Mouse (Mus musculus) liver, adult 2 months (tissue): ENCODE results near the gene Syne3. TPM values are rescaled to one million over a fixed set of nuclear protein-coding genes. Genes with fewer than 3 reads are reported as not detected.

ENCODE experiments used
- DNase-seq: peaks from one replicate; pipeline ENCODE4 v3.0.0-alpha.2; 2011; ENCODE audit warnings: low read depth, low spot score; ENCODE audit errors: extremely low read depth
- H3K27ac ChIP-seq: fragments of 200-500 bp; replicated peaks from 2 replicates; pipeline ENCODE4 v1.5.1; 2012; ENCODE audit warnings: low read depth, mild to moderate bottlenecking, control low read depth, inconsistent platforms, low read length; ENCODE audit not compliant: insufficient read depth
- H3K27me3 ChIP-seq: fragments of 200-500 bp; 2 replicates; pipeline ENCODE4 v1.6.1; 2012; ENCODE audit warnings: mild to moderate bottlenecking, moderate library complexity, low read length, inconsistent platforms; ENCODE audit not compliant: control insufficient read depth, insufficient read depth
- H3K36me3 ChIP-seq: fragments of 200-500 bp; 2 replicates; pipeline ENCODE4 v1.6.1; 2012; ENCODE audit warnings: low read length, inconsistent platforms; ENCODE audit not compliant: control insufficient read depth, insufficient read depth
- H3K4me1 ChIP-seq: fragments of 200-500 bp; 2 replicates; pipeline ENCODE4 v1.6.1; 2011; ENCODE audit warnings: low read length; ENCODE audit not compliant: control insufficient read depth, insufficient read depth
- H3K4me3 ChIP-seq: fragments of 200-500 bp; 2 replicates; pipeline ENCODE4 v1.5.1; 2011; ENCODE audit warnings: low read depth, mild to moderate bottlenecking, control low read depth, low read length, moderate library complexity; ENCODE audit not compliant: insufficient read depth
- H3K79me2 ChIP-seq: fragments of 200-500 bp; 2 replicates; pipeline ENCODE4 v1.6.1; 2012; ENCODE audit warnings: inconsistent platforms, mild to moderate bottlenecking, low read length, moderate library complexity; ENCODE audit not compliant: control insufficient read depth, insufficient read depth
- H3K9ac ChIP-seq: fragments of 200-500 bp; 2 replicates; pipeline ENCODE4 v1.6.1; 2012; ENCODE audit warnings: low read depth, mild to moderate bottlenecking, control low read depth, inconsistent platforms, low read length
- CTCF ChIP-seq: fragments of 200-500 bp; IDR thresholded peaks from 2 replicates; pipeline ENCODE4 v1.5.1; 2011; ENCODE audit warnings: low read depth, low read length, control low read depth
- POLR2A ChIP-seq: fragments of 200-500 bp; IDR thresholded peaks from 2 replicates; pipeline ENCODE4 v1.6.1; 2011; ENCODE audit warnings: low read length, control low read depth; ENCODE audit not compliant: insufficient read depth; ENCODE audit errors: extremely low read depth
- WGBS: fragments of 180-500 bp; shearing (Covaris S2); methylation state at CpG from one replicate; pipeline ENCODE4 v1.1.7; 2018; 5-methylcytosine and 5-hydroxymethylcytosine counted together
- polyA plus RNA-seq: library from polyadenylated mRNA; depleted of rRNA; stranded (reverse); fragments of >200 nt; gene quantifications from 2 replicates; pipeline ENCODE4 v1.2.3, GENCODE M21; 2012
- total RNA-seq: library from RNA; depleted of rRNA; stranded (reverse); fragments of >200 nt; gene quantifications from 2 replicates; pipeline ENCODE4 v1.2.3, GENCODE M21; 2014

The Syne3 gene
- total and polyA plus RNA-seq, 2 experiments: 1.6 to 3.8 TPM

DNA sequence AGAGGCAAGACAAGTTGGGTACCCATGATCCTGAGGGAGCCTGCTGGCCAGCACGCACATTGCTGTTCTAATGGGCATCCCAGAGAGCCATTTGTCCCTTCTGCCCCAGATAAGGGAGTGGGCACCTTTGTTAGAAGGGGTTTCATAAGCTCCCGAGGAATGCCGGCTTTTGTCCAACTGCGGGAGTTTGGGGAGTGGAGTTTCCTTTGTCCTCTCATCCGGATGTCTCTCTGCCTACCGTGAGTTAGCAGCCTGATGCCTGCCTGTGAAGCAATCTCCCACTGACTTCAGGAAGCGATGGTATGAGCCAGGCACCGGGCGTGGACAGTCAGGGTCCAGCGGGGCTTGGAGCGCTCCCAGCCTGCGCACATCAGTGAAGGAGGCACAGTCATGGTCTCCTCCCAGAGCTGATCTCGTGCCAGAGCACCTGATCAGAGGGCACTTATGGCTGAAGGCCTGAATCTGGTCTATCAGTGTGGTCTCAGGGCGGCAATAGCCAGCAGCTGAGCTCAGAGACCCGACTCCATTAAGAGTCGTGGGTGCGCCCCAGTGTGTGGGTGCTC is 38.8 kb upstream of the Syne3 start:
- no peak for TF ChIP-seq CTCF
- TF ChIP-seq POLR2A: no peak
- Histone ChIP-seq H3K79me2 (no peaks in the 10 kb centered on the region), H3K36me3 (no peaks in the 10 kb centered on the region), H3K9ac (no peak overlapping the region), H3K27ac (no peak overlapping the region), H3K4me3 (no peak overlapping the region), H3K27me3 (no peaks in the 10 kb centered on the region), H3K4me1 (peaks cover 8% of the 10 kb centered on the region)
- no peak for DNase-seq
- WGBS: 78% methylated on average over 17 of the region's 17 CpGs

DNA sequence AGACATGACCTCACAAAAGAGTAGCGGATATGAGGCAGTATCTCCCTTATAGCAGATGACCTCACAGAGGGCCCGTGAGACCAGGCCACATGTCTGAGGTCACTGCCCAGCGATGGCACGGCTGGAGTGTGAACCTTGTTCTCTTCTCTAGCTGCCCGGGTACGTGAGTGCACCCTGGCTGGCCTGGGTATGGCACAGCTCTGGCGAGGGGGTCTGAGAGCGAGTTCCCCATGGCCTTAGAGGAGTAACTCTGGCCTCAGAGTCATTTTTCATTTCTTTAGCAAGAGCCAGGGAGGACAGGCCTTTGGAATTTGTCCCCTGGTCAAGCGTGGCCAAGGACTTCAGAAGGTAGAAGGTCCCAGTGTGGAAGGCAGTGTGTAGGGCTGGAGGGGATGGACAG is 35.2 kb upstream of the Syne3 start:
- DNase-seq: peak; percentile 81
- TF ChIP-seq CTCF (no peak), POLR2A (no peak)
- H3K4me3 ChIP-seq: no peak overlapping the region
- no peaks in the 10 kb centered on the region for H3K79me2 ChIP-seq
- 19% methylated on average over 9 of the region's 9 CpGs for WGBS
- H3K9ac ChIP-seq: no peak overlapping the region
- H3K4me1 ChIP-seq: peaks cover 9% of the 10 kb centered on the region
- H3K36me3 ChIP-seq: no peaks in the 10 kb centered on the region; the same call in 1 of the 2 replicates
- no peaks in the 10 kb centered on the region for H3K27me3 ChIP-seq
- peak overlapping the region; percentile 53 for H3K27ac ChIP-seq

DNA sequence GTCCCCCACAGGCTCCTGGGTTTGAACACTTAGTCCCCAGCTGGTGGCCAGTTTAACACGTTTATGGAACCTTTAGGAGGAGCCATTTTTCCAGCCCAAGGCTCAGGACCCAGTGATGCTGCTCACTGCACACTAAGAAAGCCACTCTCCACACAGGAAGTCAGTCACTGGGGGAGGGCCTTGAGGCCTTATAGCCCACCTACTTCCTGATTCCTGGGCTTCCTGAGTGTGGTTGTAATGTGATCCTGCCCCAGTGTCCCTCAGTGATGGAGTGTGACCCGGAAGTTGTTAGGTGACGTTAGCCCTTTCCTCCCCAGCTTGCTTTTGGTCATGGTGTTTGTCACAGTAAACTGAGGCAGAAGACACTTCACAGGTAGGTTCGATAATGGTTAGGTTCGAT is 33.5 kb upstream of the Syne3 start:
- Histone ChIP-seq H3K4me1 (peaks cover 25% of the 10 kb centered on the region), H3K79me2 (peaks cover 10% of the 10 kb centered on the region; the same call in 1 of the 2 replicates), H3K27ac (no peak overlapping the region), H3K9ac (no peak overlapping the region), H3K36me3 (no peaks in the 10 kb centered on the region; the same call in 1 of the 2 replicates), H3K4me3 (no peak overlapping the region), H3K27me3 (no peaks in the 10 kb centered on the region)
- WGBS: 91% methylated on average over 5 of the region's 5 CpGs
- TF ChIP-seq POLR2A (no peak), CTCF (no peak)
- DNase-seq: no peak

DNA sequence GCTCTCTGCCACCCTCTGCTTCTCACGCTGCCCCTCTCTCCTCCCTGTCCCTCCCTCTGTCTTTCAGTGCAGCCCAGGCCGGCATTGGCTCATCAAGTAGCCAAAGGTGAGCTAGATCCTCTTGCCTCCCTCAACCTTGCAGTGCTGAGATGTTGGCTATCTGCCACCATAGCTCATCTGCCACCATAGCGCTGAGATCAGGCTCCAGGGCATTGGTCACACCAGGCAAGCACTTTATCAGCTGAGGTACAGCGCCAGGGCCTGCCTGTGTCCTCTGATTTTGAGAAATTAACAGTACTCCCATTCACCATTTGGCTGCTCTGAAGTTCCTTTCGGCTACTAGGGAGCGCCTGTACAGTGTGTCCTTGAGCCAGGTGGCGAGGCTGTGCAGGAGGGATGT is 31.3 kb upstream of the Syne3 start:
- Histone ChIP-seq H3K4me1 (peaks cover 31% of the 10 kb centered on the region), H3K4me3 (no peak overlapping the region), H3K36me3 (no peaks in the 10 kb centered on the region; the same call in 1 of the 2 replicates), H3K27ac (no peak overlapping the region), H3K79me2 (peaks cover 27% of the 10 kb centered on the region), H3K9ac (no peak overlapping the region), H3K27me3 (no peaks in the 10 kb centered on the region)
- WGBS: 86% methylated on average over 7 of the region's 7 CpGs
- no peak for TF ChIP-seq CTCF
- TF ChIP-seq POLR2A: no peak
- DNase-seq: no peak

DNA sequence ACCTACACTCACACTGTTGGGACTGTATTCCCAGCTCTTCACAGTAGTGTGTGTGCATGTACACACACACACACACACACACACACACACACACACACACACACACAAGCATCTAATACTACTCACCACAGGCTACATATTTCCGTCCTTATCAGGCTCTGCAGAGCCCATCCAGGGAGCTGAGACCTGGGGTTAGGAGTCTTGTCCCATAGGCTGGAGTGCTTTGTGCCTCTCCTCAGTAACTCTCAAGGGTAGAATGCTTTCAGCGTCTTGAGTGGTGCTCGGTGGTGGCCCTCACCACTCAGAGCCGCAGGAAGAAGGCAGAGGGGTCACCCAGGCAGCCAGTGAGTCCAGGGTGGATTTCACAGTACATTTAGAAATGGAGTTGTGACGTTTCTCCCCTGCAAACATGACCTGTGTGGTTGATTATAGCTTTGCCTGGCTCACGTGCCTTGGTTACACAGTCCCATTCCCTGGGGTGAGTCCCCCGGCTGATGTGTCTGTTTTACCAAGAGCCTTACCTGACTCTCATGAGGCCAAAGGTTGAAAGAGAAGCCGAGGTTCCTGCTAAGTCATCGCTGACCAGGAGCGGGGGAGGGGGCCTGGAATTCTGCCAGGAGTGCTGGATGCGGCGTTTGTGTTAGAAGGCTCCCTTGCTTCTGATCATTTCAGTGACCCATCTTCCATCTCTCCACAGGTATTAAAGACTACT is 30.1 kb upstream of the Syne3 start:
- Histone ChIP-seq H3K27me3 (no peaks in the 10 kb centered on the region), H3K27ac (peak overlapping the region; percentile 68), H3K4me1 (peaks cover 38% of the 10 kb centered on the region), H3K4me3 (no peak overlapping the region), H3K36me3 (no peaks in the 10 kb centered on the region; the same call in 1 of the 2 replicates), H3K9ac (peak overlapping the region; percentile 19; the same call in 1 of the 2 replicates), H3K79me2 (peaks cover 33% of the 10 kb centered on the region)
- TF ChIP-seq POLR2A (no peak), CTCF (no peak)
- WGBS: 19% methylated on average over 12 of the region's 12 CpGs
- DNase-seq: peak; percentile 81

DNA sequence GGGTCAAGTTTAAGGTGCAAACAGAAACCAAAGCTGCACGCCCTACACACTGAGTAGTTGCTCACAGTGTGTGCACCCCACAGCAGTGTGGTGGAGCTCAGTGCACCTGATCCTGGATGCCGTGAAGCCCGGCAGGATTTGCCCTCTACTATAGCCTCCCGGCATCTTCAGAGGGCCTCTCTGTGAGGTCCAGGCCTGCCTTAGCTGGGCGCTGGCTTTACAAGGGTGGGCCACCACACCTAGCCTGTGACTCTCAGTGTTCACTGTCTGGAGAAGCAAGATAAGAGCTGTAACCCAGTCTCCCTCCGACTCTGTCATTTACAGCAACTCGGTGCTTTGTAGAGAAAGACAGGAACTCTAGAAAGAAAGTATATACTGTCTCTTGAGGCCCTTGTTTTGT is 29.3 kb upstream of the Syne3 start:
- Histone ChIP-seq H3K9ac (peak overlapping the region; percentile 19; the same call in 1 of the 2 replicates), H3K27ac (peak overlapping the region; percentile 0; the same call in 1 of the 2 replicates), H3K79me2 (peaks cover 33% of the 10 kb centered on the region), H3K27me3 (no peaks in the 10 kb centered on the region), H3K4me3 (no peak overlapping the region), H3K4me1 (peaks cover 41% of the 10 kb centered on the region), H3K36me3 (no peaks in the 10 kb centered on the region; the same call in 1 of the 2 replicates)
- no peak for DNase-seq
- 47% methylated on average over 7 of the region's 7 CpGs for WGBS
- TF ChIP-seq POLR2A (no peak), CTCF (no peak)
